Mouse (Mus musculus) spleen, postnatal 0 days (tissue): ENCODE results near the gene Gm10229. TPM values are rescaled to one million over a fixed set of nuclear protein-coding genes. Genes with fewer than 3 reads are reported as not detected.

Experiments
- polyA plus RNA-seq: library from polyadenylated mRNA; unstranded; fragments of >200 nt; fragmentation: Nextera tagmentation; extraction: Ambion mirVana; gene quantifications from 2 replicates; pipeline ENCODE4 v1.2.1, GENCODE M21; 2015

The Gm10229 gene
- not detected in 2 replicates for polyA plus RNA-seq

GRCm38 (mm10) chr16:89014984-89015383 is at the start of gene Gm10229:
TSS of gene Gm10229 (plus strand) at chr16:89015284.

GRCm38 (mm10) chr16:89010659-89011058 is 4.4 kb upstream of the Gm10229 start, which contains the start of gene Krtap22-2:
TSS of gene Krtap22-2 (minus strand) at chr16:89010759.

GRCm38 (mm10) chr16:89031399-89031798 is 16.3 kb downstream of the Gm10229 start, which contains the start of gene Krtap6-1:
TSS of gene Krtap6-1 (plus strand) at chr16:89031699.

GRCm38 (mm10) chr16:89041372-89041771 is 26.3 kb downstream of the Gm10229 start, which contains the start of gene Gm10228:
TSS of gene Gm10228 (minus strand) at chr16:89041472.

GRCm38 (mm10) chr16:89047783-89048182 is 32.7 kb downstream of the Gm10229 start, which contains the start of gene Krtap6-5:
TSS of gene Krtap6-5 (minus strand) at chr16:89047883.

DNA sequence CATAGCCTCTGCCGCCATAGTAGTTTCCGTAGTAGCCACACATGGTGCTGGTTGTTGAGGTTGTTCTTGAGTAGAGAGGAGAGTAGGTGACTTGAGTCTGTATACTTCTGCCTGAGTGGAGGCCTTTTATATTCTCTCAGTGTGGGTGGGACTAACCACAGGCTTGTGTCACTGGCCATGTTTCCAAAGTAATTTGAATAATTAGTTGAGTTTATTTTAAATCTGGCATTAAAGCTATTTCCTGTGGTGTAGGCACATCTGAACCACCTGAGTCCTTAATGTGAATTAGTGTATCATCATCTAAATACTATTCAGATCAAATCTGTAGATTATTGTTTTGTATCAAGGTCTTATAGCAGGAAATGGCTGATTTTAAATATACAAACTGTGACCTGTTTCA is 48.8 kb downstream of the Gm10229 start, which contains the start of gene 1110025L11Rik:
Gene 1110025L11Rik, minus strand, starts transcription at position 101 of the 400 bp plus-strand sequence.

Other genes starting within 250 kb of the Gm10229 start
- gene 2310057N15Rik, start 241.1 kb upstream of the Gm10229 start, polyA plus RNA-seq = not detected in 2 replicates
- gene Gm5965, start 237.4 kb upstream of the Gm10229 start, polyA plus RNA-seq = not detected in 2 replicates
- not detected in 2 replicates for gene Gm20741, start 203.1 kb upstream of the Gm10229 start, polyA plus RNA-seq
- not detected in 2 replicates for gene Krtap15, start 195.1 kb upstream of the Gm10229 start, polyA plus RNA-seq
- gene Krtap14, start 189.1 kb upstream of the Gm10229 start, polyA plus RNA-seq = not detected in 2 replicates
- gene Krtap19-1, start 145.9 kb upstream of the Gm10229 start, polyA plus RNA-seq = not detected in 2 replicates
- gene Krtap19-2, start 141.0 kb upstream of the Gm10229 start, polyA plus RNA-seq = not detected in 2 replicates
- not detected in 2 replicates for gene Krtap19-3, start 137.2 kb upstream of the Gm10229 start, polyA plus RNA-seq
- not detected in 2 replicates for gene Krtap19-4, start 130.2 kb upstream of the Gm10229 start, polyA plus RNA-seq
- not detected in 2 replicates for gene Krtap19-5, start 118.8 kb upstream of the Gm10229 start, polyA plus RNA-seq
- gene Krtap19-9b, start 83.0 kb upstream of the Gm10229 start, polyA plus RNA-seq = not detected in 2 replicates
- gene Krtap16-3, start 52.4 kb upstream of the Gm10229 start, polyA plus RNA-seq = not detected in 2 replicates
- gene Krtap22-2, start 4.5 kb upstream of the Gm10229 start, polyA plus RNA-seq = not detected in 2 replicates
- not detected in 2 replicates for gene Krtap6-1, start 16.4 kb downstream of the Gm10229 start, polyA plus RNA-seq
- not detected in 2 replicates for gene Gm10228, start 26.2 kb downstream of the Gm10229 start, polyA plus RNA-seq
- gene Krtap6-5, start 32.6 kb downstream of the Gm10229 start, polyA plus RNA-seq = not detected in 2 replicates
- gene 1110025L11Rik, start 48.7 kb downstream of the Gm10229 start, polyA plus RNA-seq = not detected in 2 replicates
- gene Krtap6-3, start 68.7 kb downstream of the Gm10229 start, polyA plus RNA-seq = not detected in 2 replicates
- gene Gm6358, start 125.6 kb downstream of the Gm10229 start, polyA plus RNA-seq = not detected in 2 replicates
- not detected in 2 replicates for gene Gm10061, start 135.8 kb downstream of the Gm10229 start, polyA plus RNA-seq
- gene Gm9789, start 142.7 kb downstream of the Gm10229 start, polyA plus RNA-seq = not detected in 2 replicates
- gene Gm7735, start 154.2 kb downstream of the Gm10229 start, polyA plus RNA-seq = not detected in 2 replicates
- not detected in 2 replicates for gene 1110057P08Rik, start 159.5 kb downstream of the Gm10229 start, polyA plus RNA-seq
- gene Krtap20-2, start 190.6 kb downstream of the Gm10229 start, polyA plus RNA-seq = not detected in 2 replicates